Mouse (Mus musculus) splenic B cell, adult 2 months (primary cell): ENCODE data around the gene Stk31.
"Not testable (repeated sequence)": the region's sequence is repeated elsewhere in the genome, so short reads cannot be mapped to it uniquely, and the experiment has no call there.

ENCODE experiments used
- DNase-seq: peaks from one replicate; pipeline ENCODE4 v3.0.0-alpha.2; 2011; ENCODE audit warnings: low read depth, low spot score
- H3K27me3 ChIP-seq: 2 replicates; pipeline ENCODE4 v1.6.1; 2012; ENCODE audit warnings: mild to moderate bottlenecking, low read length, moderate library complexity, mixed read lengths; ENCODE audit not compliant: control insufficient read depth, poor library complexity, insufficient read depth, severe bottlenecking
- H3K36me3 ChIP-seq: 2 replicates; pipeline ENCODE4 v1.6.1; 2012; ENCODE audit warnings: mild to moderate bottlenecking, low read length, moderate library complexity, mixed read lengths; ENCODE audit not compliant: control insufficient read depth, poor library complexity, insufficient read depth, severe bottlenecking

Gene Stk31

DNA sequence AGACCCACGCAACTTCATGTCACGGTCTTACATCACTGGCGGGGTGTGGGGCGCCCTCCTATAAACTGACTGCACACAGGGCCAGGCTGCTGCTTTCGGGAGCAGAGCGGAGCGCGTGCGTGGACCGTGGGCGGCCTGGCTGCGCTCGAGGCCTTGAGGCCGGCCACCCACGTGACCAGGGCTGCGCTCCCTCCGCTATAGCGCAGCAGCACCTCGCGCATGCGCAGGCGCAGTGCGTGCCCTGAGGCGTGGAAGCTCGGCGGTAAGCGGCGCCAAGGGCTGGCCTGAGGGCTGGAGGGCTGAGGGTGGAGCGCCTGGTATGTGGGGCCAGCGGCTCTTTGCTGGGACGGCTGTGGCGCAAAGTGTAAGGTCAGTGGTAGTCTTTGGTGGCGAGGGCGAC, at the start of gene Stk31:
Gene Stk31, plus strand, starts transcription at position 289 of the 400 bp plus-strand sequence.
- no peaks in the 10 kb centered on the region for H3K36me3 ChIP-seq
- no peak for DNase-seq
- no peaks in the 10 kb centered on the region for H3K27me3 ChIP-seq

DNA sequence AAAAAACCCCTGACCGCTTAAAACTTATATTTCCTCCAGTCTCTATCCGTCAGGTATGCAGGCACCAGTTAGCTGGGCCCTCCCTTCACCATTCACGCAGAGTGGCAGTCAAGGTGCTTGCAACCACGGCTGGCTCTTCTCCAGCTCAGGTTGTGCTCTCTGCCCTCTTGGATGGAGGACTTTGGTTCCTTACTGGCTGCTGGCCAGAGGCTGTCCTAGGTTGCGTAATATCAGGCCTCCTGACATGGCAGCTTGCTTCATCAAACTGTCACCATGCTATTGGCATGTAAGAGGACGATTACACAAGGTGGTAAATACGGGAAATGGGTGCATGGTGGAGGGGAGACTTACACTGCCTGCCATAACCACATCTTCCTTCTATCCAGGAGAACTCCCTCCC, 45.6 kb upstream of the Stk31 start:
- Histone ChIP-seq H3K27me3 (no peaks in the 10 kb centered on the region), H3K36me3 (no peaks in the 10 kb centered on the region)
- no peak for DNase-seq

DNA sequence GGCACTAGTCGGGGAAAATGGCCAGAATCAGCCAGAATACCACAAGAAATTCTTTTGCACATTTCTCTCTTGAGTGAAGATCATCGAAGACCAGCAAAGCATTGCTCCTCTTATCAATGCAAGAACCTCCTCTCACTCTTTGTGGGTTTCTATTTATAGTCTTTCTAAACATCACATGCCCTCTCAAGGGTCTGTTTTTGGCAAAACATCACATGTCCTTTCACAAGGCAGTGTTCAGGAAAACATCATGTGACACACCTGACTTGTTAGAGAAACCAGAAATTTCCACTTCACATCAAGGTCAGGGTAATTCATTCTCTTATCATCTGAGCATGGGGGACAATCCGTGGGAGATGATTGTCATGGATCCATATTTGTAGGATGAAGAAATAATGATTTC, 40.8 kb upstream of the Stk31 start:
- no peaks in the 10 kb centered on the region for H3K27me3 ChIP-seq
- DNase-seq = peak; percentile 31

DNA sequence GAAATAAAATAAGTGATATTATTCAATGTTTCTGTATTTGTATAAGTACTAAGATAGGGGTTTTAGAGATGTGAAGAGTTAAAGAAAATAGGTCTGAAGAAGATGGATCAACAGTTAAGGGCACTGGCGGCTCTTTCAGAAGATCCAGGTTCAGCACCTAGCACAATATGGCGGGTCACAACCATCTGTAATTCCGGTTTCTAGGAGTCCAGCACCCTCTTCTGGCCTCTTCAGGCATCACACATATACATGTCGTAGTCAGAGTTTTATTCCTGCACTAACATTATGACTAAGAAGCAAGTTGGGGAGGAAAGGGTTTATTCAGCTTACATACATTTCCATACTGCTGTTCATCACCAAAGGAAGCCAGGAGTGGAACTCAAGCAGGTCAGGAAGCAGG, 40.2 kb upstream of the Stk31 start:
- H3K36me3 ChIP-seq = no peaks in the 10 kb centered on the region
- DNase-seq = no peak
- no peaks in the 10 kb centered on the region for H3K27me3 ChIP-seq

More for the DNA sequence above, 40.8 kb upstream of the Stk31 start:
- no peaks in the 10 kb centered on the region for H3K36me3 ChIP-seq

DNA sequence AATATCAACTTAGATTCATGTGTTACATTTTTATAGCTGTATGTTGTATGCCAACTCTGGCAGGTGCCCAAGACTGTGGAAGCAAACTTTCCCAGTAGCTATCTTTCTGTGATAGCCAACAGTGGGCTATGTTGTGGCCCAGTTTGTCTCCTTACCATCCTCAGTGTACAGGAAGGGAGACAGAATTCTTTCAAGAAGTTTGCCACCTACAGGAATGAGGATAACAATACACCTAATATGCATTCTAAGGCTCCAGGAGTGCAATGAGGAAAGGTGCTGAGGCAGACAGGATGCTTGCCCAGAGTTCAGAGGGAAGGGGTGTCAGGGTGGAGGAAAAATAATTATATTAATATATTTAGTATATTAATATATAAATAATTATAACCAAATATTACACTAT, 35.0 kb upstream of the Stk31 start:
- DNase-seq = peak; percentile 15
- H3K27me3 ChIP-seq = no peaks in the 10 kb centered on the region
- H3K36me3 ChIP-seq = no peaks in the 10 kb centered on the region

DNA sequence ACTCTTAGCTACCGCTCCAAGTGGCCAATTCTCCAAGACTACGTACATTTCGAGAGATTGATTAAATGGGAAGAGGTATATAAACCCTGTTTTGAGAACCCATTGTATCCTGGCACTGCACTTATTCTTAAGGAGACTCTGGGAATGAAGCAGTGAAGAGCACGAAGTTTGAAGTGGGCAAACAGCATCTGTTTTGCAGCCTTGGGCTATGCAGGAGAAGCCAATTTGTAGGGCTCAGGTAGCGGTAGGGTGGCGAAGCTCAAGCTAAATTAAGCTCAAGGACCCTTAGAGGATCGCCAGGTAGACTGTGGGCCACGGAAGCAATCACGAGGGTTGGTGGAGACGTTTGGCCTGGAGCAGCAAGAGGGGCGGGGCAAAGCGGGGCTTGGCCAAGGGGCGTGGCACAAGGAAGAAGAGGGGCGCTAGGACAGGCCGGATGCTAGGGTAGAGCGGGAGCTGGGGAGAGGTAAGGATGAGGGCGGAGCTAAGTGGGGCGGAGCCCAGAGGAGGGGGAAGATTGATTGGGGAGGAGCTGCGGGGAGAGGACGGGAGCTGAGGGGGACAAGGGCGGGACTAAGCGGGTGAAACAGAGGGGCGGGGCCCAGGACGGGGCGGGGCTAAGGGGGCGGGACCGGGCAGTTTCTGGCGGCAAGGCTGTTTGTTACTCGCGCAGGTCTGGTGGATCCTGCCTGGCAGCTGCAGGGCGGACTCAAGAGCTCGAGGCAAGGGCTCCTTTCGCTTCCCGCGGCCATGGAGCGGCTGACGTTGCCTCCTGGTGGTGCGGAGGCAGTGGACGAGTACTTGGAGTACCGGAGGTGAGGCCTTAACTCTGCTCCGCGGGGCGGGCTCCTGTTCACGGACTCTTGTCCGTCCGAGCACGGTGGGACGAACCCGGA, 28.0 kb upstream of the Stk31 start, which contains the start of gene Fam221a:
Gene Fam221a, plus strand, starts transcription at position 581 of the 896 bp plus-strand sequence.
- Histone ChIP-seq H3K36me3 (no peaks in the 10 kb centered on the region), H3K27me3 (no peaks in the 10 kb centered on the region)
- peak; percentile 92 for DNase-seq

DNA sequence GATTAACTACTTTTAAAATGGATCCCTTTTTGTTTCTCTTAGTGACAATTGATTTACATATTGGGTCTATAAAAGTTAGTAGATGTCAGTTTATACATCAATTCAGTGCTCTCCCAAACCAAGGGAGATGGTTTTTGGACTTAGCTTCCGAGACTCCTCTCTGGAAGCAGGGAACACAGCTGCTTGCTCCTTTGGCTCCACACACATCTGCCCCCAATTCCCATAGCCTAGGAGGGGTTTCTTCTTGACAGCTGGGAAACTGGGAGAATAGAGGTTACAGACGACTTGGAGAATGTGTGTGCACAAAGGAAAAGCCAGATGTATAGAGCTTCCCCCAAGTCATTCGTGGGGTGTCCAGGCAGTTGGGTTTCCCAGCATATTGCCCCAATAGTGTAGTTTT, 27.2 kb upstream of the Stk31 start:
- no peak for DNase-seq
- Histone ChIP-seq H3K36me3 (no peaks in the 10 kb centered on the region), H3K27me3 (no peaks in the 10 kb centered on the region)

DNA sequence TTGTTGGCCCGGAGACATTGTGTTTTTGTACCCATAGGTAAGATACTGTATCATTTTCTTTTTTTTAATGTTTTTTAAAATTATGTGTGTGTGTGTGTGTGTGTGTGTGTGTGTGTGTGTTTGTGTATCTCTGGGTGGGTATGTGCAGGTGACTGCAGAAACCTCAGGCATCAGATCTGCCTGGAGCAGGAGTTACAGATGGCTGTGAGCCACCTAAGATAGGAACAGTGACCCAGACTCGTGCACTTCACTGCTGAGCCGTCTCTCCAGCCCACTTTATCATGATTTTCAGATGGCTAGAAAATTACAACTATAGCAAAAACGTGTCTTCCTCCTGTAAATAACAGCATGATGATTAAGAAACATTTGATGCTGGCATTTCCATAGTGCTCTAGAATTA, 22.7 kb upstream of the Stk31 start:
- DNase-seq = no peak
- H3K27me3 ChIP-seq = no peaks in the 10 kb centered on the region
- H3K36me3 ChIP-seq = no peaks in the 10 kb centered on the region

DNA sequence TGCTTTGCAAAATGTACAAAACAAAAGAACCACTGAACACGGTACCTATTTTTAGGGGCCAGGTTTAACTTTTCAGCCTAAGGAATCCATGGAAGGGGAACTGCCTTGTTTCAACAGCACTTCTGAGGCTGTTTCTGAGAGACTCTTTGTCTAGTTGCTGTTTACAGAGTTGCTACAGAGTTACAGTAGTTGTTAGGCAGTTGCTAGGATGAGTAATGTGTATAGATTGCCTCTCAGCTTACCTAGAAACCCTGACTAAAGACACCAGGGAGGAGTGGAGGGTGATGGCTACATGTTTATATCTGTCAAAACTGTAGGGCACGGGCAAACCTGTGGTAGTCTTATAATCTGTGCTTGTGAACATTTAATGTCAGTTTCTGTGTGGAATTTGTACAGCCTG, 21.5 kb upstream of the Stk31 start:
- H3K36me3 ChIP-seq = no peaks in the 10 kb centered on the region

DNA sequence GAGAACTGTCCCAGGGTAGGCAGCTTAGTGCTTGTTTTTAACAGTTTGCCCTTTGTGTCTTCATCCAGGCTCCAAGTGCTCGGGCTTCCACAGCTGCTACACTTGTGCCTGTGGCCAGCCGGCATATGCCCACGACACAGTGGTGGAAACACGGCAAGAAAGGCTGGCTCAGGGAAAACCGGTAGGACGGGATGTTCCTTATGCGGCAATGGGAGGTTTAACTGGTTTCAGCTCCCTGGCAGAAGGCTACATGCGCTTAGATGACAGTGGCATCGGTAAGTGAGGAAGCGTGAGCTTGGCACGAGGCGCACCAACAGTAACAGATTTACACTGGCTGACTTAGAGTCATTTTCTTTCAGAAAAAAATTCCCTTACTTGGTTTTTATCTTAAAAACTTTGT, 17.1 kb upstream of the Stk31 start:
- no peaks in the 10 kb centered on the region for H3K27me3 ChIP-seq
- H3K36me3 ChIP-seq = no peaks in the 10 kb centered on the region
- no peak for DNase-seq

More for the DNA sequence above, 21.5 kb upstream of the Stk31 start:
- DNase-seq = no peak
- H3K27me3 ChIP-seq = no peaks in the 10 kb centered on the region

DNA sequence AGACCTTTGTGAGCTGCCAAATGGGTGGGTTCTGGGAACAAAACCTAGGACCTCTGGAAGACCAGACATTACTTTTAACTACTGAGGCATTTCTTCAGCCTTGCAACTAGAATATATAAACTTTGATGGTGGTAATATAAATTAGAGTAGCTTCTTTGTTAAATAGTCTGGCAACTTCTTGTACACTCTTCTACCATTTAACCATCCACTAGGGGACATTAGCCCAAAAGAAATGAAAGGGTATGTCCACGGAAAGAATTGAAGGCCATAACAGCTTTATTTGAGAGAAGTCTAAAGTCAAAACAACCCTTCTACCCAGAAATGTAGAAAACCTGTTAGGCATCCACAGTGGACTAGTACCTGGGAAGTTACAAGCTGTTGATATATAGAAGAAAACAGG, 1.1 kb upstream of the Stk31 start:
- Histone ChIP-seq H3K27me3 (no peaks in the 10 kb centered on the region), H3K36me3 (no peaks in the 10 kb centered on the region)
- DNase-seq = no peak

DNA sequence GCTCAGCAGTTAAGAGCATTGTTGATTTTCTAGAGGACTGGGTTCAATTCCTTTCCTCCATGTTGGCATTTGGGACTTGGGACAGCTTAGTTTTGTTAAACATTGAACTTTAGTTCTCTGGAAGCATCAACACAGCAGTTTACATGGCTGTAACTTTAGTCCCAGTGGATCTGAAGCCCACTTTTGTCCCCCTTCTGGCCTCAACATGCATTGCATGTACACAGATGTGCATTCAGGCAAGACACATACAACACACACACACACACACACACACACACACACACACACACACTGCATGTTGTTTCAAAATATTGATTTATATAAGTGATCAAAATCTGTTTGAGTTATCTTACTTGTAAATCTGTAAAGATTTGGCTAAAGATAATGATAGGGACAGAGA, 2.1 kb downstream of the Stk31 start:
- DNase-seq = peak; percentile 53
- Histone ChIP-seq H3K36me3 (no peaks in the 10 kb centered on the region), H3K27me3 (no peaks in the 10 kb centered on the region)

DNA sequence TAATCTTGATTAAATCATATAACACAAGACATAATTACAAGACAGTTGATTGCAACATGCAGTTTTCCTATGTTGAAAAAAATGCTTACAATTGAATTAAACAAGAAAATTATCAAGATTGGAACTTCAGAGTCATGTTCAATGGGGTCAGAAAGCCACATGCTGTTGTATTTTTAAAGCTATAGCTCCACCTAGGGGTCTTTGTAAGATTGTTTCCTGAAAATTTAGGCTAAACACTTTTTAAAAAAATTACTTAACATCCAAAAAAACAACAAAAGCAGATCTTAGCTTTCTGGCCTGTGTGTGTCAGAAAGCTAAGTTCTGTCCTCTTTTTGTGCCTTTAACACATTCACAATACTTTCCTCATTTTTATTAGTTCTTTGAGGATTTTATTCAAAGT, 3.0 kb downstream of the Stk31 start:
- peak; percentile 70 for DNase-seq
- Histone ChIP-seq H3K27me3 (no peaks in the 10 kb centered on the region), H3K36me3 (no peaks in the 10 kb centered on the region)

DNA sequence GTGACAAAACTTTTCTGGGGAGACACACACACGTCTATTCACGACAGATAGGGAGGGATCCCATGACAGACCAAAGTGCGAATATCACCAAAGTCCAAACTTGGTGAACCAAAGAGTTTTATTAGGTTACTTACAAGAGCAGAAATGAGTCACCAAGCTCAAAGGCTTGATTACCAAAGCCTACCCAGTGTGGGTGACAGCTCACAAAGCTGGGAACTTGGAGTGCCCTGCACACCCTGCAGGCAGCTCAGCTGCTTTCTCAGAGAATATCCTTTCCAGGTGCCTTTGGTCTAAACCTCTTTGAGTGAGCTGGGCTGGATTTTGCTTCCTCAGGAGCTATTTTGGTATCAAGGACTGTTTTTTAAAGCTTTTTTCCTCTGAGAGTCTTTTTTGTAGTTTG, 15.4 kb downstream of the Stk31 start:
- H3K27me3 ChIP-seq = no peaks in the 10 kb centered on the region
- no peak for DNase-seq
- H3K36me3 ChIP-seq = no peaks in the 10 kb centered on the region

DNA sequence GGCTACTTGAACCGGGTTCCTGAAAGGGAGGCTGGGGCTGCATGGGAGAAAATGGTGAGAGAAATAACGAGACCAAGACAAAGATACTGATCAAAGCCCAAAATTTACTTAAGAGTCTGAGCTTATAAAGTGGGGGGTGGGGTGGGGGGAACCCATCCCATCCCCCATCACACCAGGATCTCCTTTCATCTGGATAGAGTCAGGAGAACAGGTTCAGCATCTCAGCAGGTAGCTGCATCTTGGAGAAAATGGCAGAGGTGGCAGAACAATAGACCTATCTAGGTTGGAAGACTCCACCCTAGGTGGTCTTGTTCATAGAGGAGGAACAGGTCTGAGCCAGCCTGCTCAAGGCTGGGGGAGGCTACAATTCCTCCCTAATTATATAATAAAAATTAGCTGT, 17.6 kb downstream of the Stk31 start:
- not testable (repeated sequence) for DNase-seq, H3K27me3 ChIP-seq, H3K36me3 ChIP-seq

DNA sequence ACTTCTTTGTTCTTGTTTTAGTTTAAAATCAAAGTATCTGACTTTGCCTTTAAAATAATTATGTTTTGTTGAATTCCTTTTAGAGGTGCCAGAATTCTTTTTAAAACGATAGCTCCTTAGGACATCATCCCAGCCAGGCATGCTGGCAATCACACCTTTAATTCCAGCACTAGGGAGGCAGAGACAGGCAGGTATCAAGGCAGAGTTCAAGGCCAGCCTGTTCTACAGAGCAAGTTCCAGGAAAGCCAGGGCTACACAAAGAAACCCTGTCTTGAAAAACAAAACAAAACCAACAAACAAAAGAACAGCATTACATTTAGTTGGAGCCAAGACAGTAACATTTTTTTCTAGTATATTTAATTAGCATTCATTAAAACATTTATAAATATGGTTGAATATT, 20.6 kb downstream of the Stk31 start:
- Histone ChIP-seq H3K27me3 (no peaks in the 10 kb centered on the region), H3K36me3 (no peaks in the 10 kb centered on the region)
- DNase-seq = no peak
